ENCODE assay signal across 27 mouse cellular contexts in the genomic region with DNA sequence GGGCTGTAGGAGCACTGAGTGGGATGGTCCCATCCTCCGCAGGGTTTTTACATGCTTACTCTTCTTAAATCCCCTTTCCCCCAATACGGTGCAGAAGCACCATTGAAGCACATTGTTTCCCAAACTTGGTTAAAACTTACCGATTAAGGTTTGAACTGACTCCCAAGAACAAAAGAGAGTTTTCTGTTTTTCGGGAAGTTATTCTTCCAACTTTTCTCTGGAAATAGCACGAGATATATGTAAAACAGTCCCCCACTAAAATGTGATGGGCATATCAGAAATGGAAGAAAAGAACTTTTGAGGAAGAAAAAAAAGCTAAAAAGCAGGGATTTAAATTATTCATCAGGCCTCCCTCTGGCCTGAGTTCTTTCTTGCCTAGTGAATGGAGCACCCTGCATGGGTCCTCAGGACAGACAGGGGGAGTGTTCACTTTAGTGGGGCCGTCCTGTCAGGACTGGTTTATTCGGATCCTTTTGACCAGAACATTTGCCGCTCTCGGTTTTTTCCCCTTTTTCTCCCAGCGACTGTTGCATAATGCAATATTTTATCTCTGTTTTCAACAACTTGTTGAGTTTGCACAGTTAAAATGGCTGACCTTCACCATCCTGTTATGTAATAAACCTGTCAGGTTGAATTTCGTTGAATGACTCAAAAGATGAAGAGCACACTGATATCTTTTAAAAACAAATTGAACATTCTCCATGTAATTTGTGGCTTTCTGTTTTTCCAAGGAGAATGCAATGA.
DNase-seq lines count a peak whose midpoint lies in the region; ATAC-seq lines count a peak whose summit lies in the region.
"Had no signal": no experiment of that assay in that cellular context is flagged by ENCODE, and none has a peak within 500 bp of the region (broad histone marks: within the 10 kb centered on the region; RNA-seq: fewer than 3 reads in every experiment).

No protein-coding gene starts in this region.

- H3K36me3 ChIP-seq in forebrain, embryonic 14.5 days (ENCODE audit: control insufficient read depth, insufficient read depth, low read length): no peaks in the 10 kb centered on the region
- H3K36me3 ChIP-seq in forebrain, embryonic 16.5 days (ENCODE audit: control insufficient read depth, insufficient read depth): no peaks in the 10 kb centered on the region
- no peaks in the 10 kb centered on the region for H3K36me3 ChIP-seq in midbrain, embryonic 11.5 days (ENCODE audit: control insufficient read depth, insufficient read depth, low read length)
- H3K36me3 ChIP-seq in midbrain, embryonic 15.5 days (replicated peaks): no peaks in the 10 kb centered on the region
- no peaks in the 10 kb centered on the region for H3K36me3 ChIP-seq in liver, embryonic 11.5 days (ENCODE audit: control insufficient read depth, insufficient read depth, low read length)
- H3K36me3 ChIP-seq: embryonic facial prominence, embryonic 13.5 days; heart, embryonic 15.5 days; hindbrain, embryonic 13.5 days; limb, embryonic 12.5 days; liver, embryonic 12.5 days; neural tube, embryonic 12.5 days had no signal

- no peak overlapping the region for H3K27ac ChIP-seq in forebrain, embryonic 14.5 days (ENCODE audit: low read depth, low read length)
- no peak overlapping the region for H3K27ac ChIP-seq in forebrain, embryonic 16.5 days (ENCODE audit: low read length)
- no peak overlapping the region for H3K27ac ChIP-seq in midbrain, embryonic 11.5 days (ENCODE audit: low read depth, low read length)
- H3K27ac ChIP-seq in midbrain, embryonic 15.5 days: no peak overlapping the region
- no peak overlapping the region for H3K27ac ChIP-seq in liver, embryonic 11.5 days (ENCODE audit: low read depth, low read length)
- H3K27ac ChIP-seq: embryonic facial prominence, embryonic 13.5 days; heart, embryonic 15.5 days; hindbrain, embryonic 13.5 days; limb, embryonic 12.5 days; liver, embryonic 12.5 days; neural tube, embryonic 12.5 days had no signal

- H3K4me3 ChIP-seq in forebrain, embryonic 14.5 days (ENCODE audit: low read depth, low read length): no peak overlapping the region
- no peak overlapping the region for H3K4me3 ChIP-seq in forebrain, embryonic 16.5 days (replicated peaks; ENCODE audit: low read length)
- H3K4me3 ChIP-seq in midbrain, embryonic 11.5 days (ENCODE audit: low read depth, low read length): no peak overlapping the region
- no peak overlapping the region for H3K4me3 ChIP-seq in midbrain, embryonic 15.5 days
- no peak overlapping the region for H3K4me3 ChIP-seq in liver, embryonic 11.5 days (ENCODE audit: low read depth, low read length)
- H3K4me3 ChIP-seq: embryonic facial prominence, embryonic 13.5 days; erythroblast, embryonic 14.5 days; heart, embryonic 15.5 days; hindbrain, embryonic 13.5 days; limb, embryonic 12.5 days; liver, embryonic 12.5 days; neural tube, embryonic 12.5 days had no signal

- ATAC-seq in forebrain, embryonic 14.5 days: no peak
- no peak for ATAC-seq in forebrain, embryonic 16.5 days
- peak; percentile 78 for ATAC-seq in midbrain, embryonic 11.5 days (ENCODE audit: low FRiP score)
- ATAC-seq in midbrain, embryonic 15.5 days (replicated peaks): no peak
- ATAC-seq in liver, embryonic 11.5 days (replicated peaks; ENCODE audit: low FRiP score): no peak
- ATAC-seq: intestine, embryonic 16.5 days; liver, embryonic 12.5 days had no signal

- no peak overlapping the region for H3K4me2 ChIP-seq in forebrain, embryonic 14.5 days (ENCODE audit: low read length)
- no peak overlapping the region for H3K4me2 ChIP-seq in forebrain, embryonic 16.5 days (ENCODE audit: low read length)
- H3K4me2 ChIP-seq in midbrain, embryonic 11.5 days: peak overlapping the region; percentile 17
- H3K4me2 ChIP-seq in midbrain, embryonic 15.5 days: no peak overlapping the region
- H3K4me2 ChIP-seq in liver, embryonic 11.5 days: no peak overlapping the region
- H3K4me2 ChIP-seq: embryonic facial prominence, embryonic 13.5 days; heart, embryonic 15.5 days; hindbrain, embryonic 13.5 days; limb, embryonic 12.5 days; liver, embryonic 12.5 days; neural tube, embryonic 12.5 days had no signal

- H3K9me3 ChIP-seq in forebrain, embryonic 14.5 days (replicated peaks; ENCODE audit: control insufficient read depth, low read length): no peaks in the 10 kb centered on the region
- H3K9me3 ChIP-seq in forebrain, embryonic 16.5 days (ENCODE audit: control insufficient read depth, low read length): no peaks in the 10 kb centered on the region
- no peaks in the 10 kb centered on the region for H3K9me3 ChIP-seq in midbrain, embryonic 11.5 days (ENCODE audit: control insufficient read depth, low read length)
- no peaks in the 10 kb centered on the region for H3K9me3 ChIP-seq in midbrain, embryonic 15.5 days
- no peaks in the 10 kb centered on the region for H3K9me3 ChIP-seq in liver, embryonic 11.5 days (ENCODE audit: control insufficient read depth, low read length)
- H3K9me3 ChIP-seq: embryonic facial prominence, embryonic 13.5 days; heart, embryonic 15.5 days; hindbrain, embryonic 13.5 days; limb, embryonic 12.5 days; liver, embryonic 12.5 days; neural tube, embryonic 12.5 days had no signal

- no peak overlapping the region for H3K9ac ChIP-seq in forebrain, embryonic 14.5 days (ENCODE audit: low read length)
- H3K9ac ChIP-seq in forebrain, embryonic 16.5 days (replicated peaks; ENCODE audit: low read depth, low read length): no peak overlapping the region
- no peak overlapping the region for H3K9ac ChIP-seq in midbrain, embryonic 11.5 days (ENCODE audit: low read length)
- H3K9ac ChIP-seq in midbrain, embryonic 15.5 days: no peak overlapping the region
- no peak overlapping the region for H3K9ac ChIP-seq in liver, embryonic 11.5 days (ENCODE audit: low read depth, low read length)
- H3K9ac ChIP-seq: embryonic facial prominence, embryonic 13.5 days; heart, embryonic 15.5 days; hindbrain, embryonic 13.5 days; limb, embryonic 12.5 days; liver, embryonic 12.5 days; neural tube, embryonic 12.5 days had no signal

- no peaks in the 10 kb centered on the region for H3K27me3 ChIP-seq in forebrain, embryonic 14.5 days (replicated peaks; ENCODE audit: control insufficient read depth, insufficient read depth, low read length)
- 0 out of 2 replicates have a peak, but pooled peaks cover 2% of the 10 kb centered on the region for H3K27me3 ChIP-seq in forebrain, embryonic 16.5 days (replicated peaks; ENCODE audit: control insufficient read depth, insufficient read depth, low read length)
- H3K27me3 ChIP-seq in midbrain, embryonic 11.5 days (ENCODE audit: control insufficient read depth, insufficient read depth, low read length): no peaks in the 10 kb centered on the region
- H3K27me3 ChIP-seq in midbrain, embryonic 15.5 days (replicated peaks): peaks cover 9% of the 10 kb centered on the region
- H3K27me3 ChIP-seq in liver, embryonic 11.5 days (replicated peaks; ENCODE audit: control insufficient read depth, insufficient read depth, low read length): no peaks in the 10 kb centered on the region
- H3K27me3 ChIP-seq: CH12.LX; neural tube, embryonic 12.5 days had no signal

- 10% methylated on average over 11 of the region's 11 CpGs for WGBS in forebrain, embryonic 14.5 days
- 15% methylated on average over 11 of the region's 11 CpGs for WGBS in forebrain, embryonic 16.5 days
- 11% methylated on average over 11 of the region's 11 CpGs for WGBS in midbrain, embryonic 11.5 days
- 14% methylated on average over 11 of the region's 11 CpGs for WGBS in midbrain, embryonic 15.5 days
- WGBS in liver, embryonic 11.5 days: 49% methylated on average over 11 of the region's 11 CpGs

- peak; percentile 26 for DNase-seq in forebrain, embryonic 14.5 days (ENCODE audit: low spot score)
- DNase-seq in midbrain, embryonic 11.5 days (ENCODE audit: low spot score, missing footprints): peak; percentile 90
- peak; percentile 5 for DNase-seq in ZHBTc4 (ENCODE audit: low read depth, low spot score)
- peak; percentile 47 for DNase-seq in embryo, embryonic 11 days
- DNase-seq in frontal cortex, postnatal 10 days (ENCODE audit: low spot score in 2 of 2): no peak
- no peak for DNase-seq in liver, embryonic 11.5 days (ENCODE audit: low spot score)
- DNase-seq: adrenal gland, postnatal 36 days; B cell, adult 2 months; cerebellum, adult 11 months; cerebellum, adult 9-11 months; kidney, adult 9 months; kidney, postnatal 14 days; lung, adult 2 months; lung, postnatal 14 days; right cerebral cortex, postnatal 4 days; thymus, postnatal 14 days had no signal

- peaks cover 14% of the 10 kb centered on the region for H3K4me1 ChIP-seq in forebrain, embryonic 14.5 days (ENCODE audit: control insufficient read depth, insufficient read depth, low read length)
- peaks cover 22% of the 10 kb centered on the region for H3K4me1 ChIP-seq in forebrain, embryonic 16.5 days (replicated peaks; ENCODE audit: control insufficient read depth, insufficient read depth, low read length)
- peaks cover 9% of the 10 kb centered on the region for H3K4me1 ChIP-seq in midbrain, embryonic 11.5 days (ENCODE audit: control insufficient read depth, insufficient read depth, low read length)
- H3K4me1 ChIP-seq in midbrain, embryonic 15.5 days: peaks cover 20% of the 10 kb centered on the region
- no peaks in the 10 kb centered on the region for H3K4me1 ChIP-seq in liver, embryonic 11.5 days (replicated peaks; ENCODE audit: control insufficient read depth, insufficient read depth, low read length)
- H3K4me1 ChIP-seq: liver, embryonic 12.5 days had no signal

Comparison
In these comparisons a context has a peak if more than half of its experiments do, and no peak if none do; other contexts are left out.
1. DNase-seq: peak in forebrain, embryonic 14.5 days (single experiment), midbrain, embryonic 11.5 days (single experiment), ZHBTc4 (single experiment) and embryo, embryonic 11 days (single experiment); none in frontal cortex, postnatal 10 days (0 of 2) and liver, embryonic 11.5 days (single experiment).